Mouse (Mus musculus): ENCODE measurements around the gene Polr3h. TPM values are rescaled to one million over a fixed set of nuclear protein-coding genes. Genes with fewer than 3 reads are reported as not detected.

The Polr3h gene
- total RNA-seq, 1 experiment = 83.7 TPM

GRCm38 (mm10) chr15:81856030-81856790 is 69.8 kb downstream of the Polr3h start:
- H3K4me3 ChIP-seq (ENCODE audit: insufficient read depth in 1 of 2, low read depth in 1 of 2, low read length in 2 of 2, poor library complexity in 1 of 2, severe bottlenecking in 1 of 2) = peak overlapping the region; percentile 84 to 85
- TF ChIP-seq ZNF384 (IDR thresholded peaks at IDR 0.05; ENCODE audit: low read depth, low read length) (no peak), HCFC1 (IDR thresholded peaks at IDR 0.05; ENCODE audit: borderline replicate concordance, insufficient read depth, low read length) (peak; percentile 94), CHD2 (IDR thresholded peaks at IDR 0.05; ENCODE audit: low read depth, low read length) (no peak)
- no peak overlapping the region for H3K27ac ChIP-seq (ENCODE audit: insufficient read depth, low read depth, low read length, poor library complexity, severe bottlenecking)
- peak overlapping the region; percentile 76 for H3K9ac ChIP-seq (ENCODE audit: insufficient read depth, low read depth, low read length, poor library complexity, severe bottlenecking)
- peak; percentile 79 for DNase-seq (ENCODE audit: low read depth, low spot score)
- H3K9me3 ChIP-seq (ENCODE audit: control insufficient read depth, insufficient read depth, low read depth, low read length) = no peaks in the 10 kb centered on the region
- H3K4me1 ChIP-seq (ENCODE audit: control insufficient read depth in 2 of 2, insufficient read depth in 2 of 2, low read length in 2 of 2, poor library complexity in 1 of 2) = peaks cover 0 to 9% of the 10 kb centered on the region in 2 experiments; a peak in 2 of 4 replicates
- no peaks in the 10 kb centered on the region for H3K36me3 ChIP-seq (ENCODE audit: control insufficient read depth, insufficient read depth, low read length, poor library complexity, severe bottlenecking)
- in situ Hi-C loops (cut with MboI; ENCODE audit: low sequenced_read_pairs in 2 of 2, unreplicated experiment in 2 of 2) = no loop called here

GRCm38 (mm10) chr15:81853081-81853480 is 73.0 kb downstream of the Polr3h start:
- H3K9ac ChIP-seq (ENCODE audit: insufficient read depth, low read depth, low read length, poor library complexity, severe bottlenecking) = no peak overlapping the region
- no peaks in the 10 kb centered on the region for H3K9me3 ChIP-seq (ENCODE audit: control insufficient read depth, insufficient read depth, low read depth, low read length)

GRCm38 (mm10) chr15:81852411-81853000 is 73.5 kb downstream of the Polr3h start:
- Histone ChIP-seq H3K36me3 (ENCODE audit: control insufficient read depth, insufficient read depth, low read length, poor library complexity, severe bottlenecking) (peaks cover 11% of the 10 kb centered on the region; the same call in 1 of the 2 replicates), H3K9ac (ENCODE audit: insufficient read depth, low read depth, low read length, poor library complexity, severe bottlenecking) (no peak overlapping the region), H3K4me3 (ENCODE audit: insufficient read depth in 1 of 2, low read depth in 1 of 2, low read length in 2 of 2, poor library complexity in 1 of 2, severe bottlenecking in 1 of 2) (no peak overlapping the region), H3K27ac (ENCODE audit: insufficient read depth, low read depth, low read length, poor library complexity, severe bottlenecking) (no peak overlapping the region), H3K4me1 (ENCODE audit: control insufficient read depth in 2 of 2, insufficient read depth in 2 of 2, low read length in 2 of 2, poor library complexity in 1 of 2) (peaks cover 0 to 24% of the 10 kb centered on the region in 2 experiments; a peak in 2 of 4 replicates), H3K9me3 (ENCODE audit: control insufficient read depth, insufficient read depth, low read depth, low read length) (no peaks in the 10 kb centered on the region)
- no peak for TF ChIP-seq ZC3H11A (IDR thresholded peaks at IDR 0.05; ENCODE audit: borderline replicate concordance, low read depth, low read length)
- no peak for TF ChIP-seq CHD2 (IDR thresholded peaks at IDR 0.05; ENCODE audit: low read depth, low read length)
- no peak for TF ChIP-seq ZNF384 (IDR thresholded peaks at IDR 0.05; ENCODE audit: low read depth, low read length)
- no peak for TF ChIP-seq MAFK (IDR thresholded peaks at IDR 0.05; ENCODE audit: insufficient read depth, low read depth, low read length)
- no peak for DNase-seq (ENCODE audit: low read depth, low spot score)
- in situ Hi-C loops (cut with MboI; ENCODE audit: low sequenced_read_pairs in 2 of 2, unreplicated experiment in 2 of 2) = no loop called here

More at GRCm38 (mm10) chr15:81853081-81853480, 73.0 kb downstream of the Polr3h start:
- DNase-seq (ENCODE audit: low read depth, low spot score) = no peak
- in situ Hi-C loops (cut with MboI; ENCODE audit: low sequenced_read_pairs in 2 of 2, unreplicated experiment in 2 of 2) = no loop called here
- Histone ChIP-seq H3K27ac (ENCODE audit: insufficient read depth, low read depth, low read length, poor library complexity, severe bottlenecking) (no peak overlapping the region), H3K4me1 (ENCODE audit: control insufficient read depth in 2 of 2, insufficient read depth in 2 of 2, low read length in 2 of 2, poor library complexity in 1 of 2) (peaks cover 0 to 24% of the 10 kb centered on the region in 2 experiments; a peak in 2 of 4 replicates), H3K4me3 (ENCODE audit: insufficient read depth in 1 of 2, low read depth in 1 of 2, low read length in 2 of 2, poor library complexity in 1 of 2, severe bottlenecking in 1 of 2) (no peak overlapping the region), H3K36me3 (ENCODE audit: control insufficient read depth, insufficient read depth, low read length, poor library complexity, severe bottlenecking) (peaks cover 11% of the 10 kb centered on the region; the same call in 1 of the 2 replicates)
- no peak for TF ChIP-seq MAFK (IDR thresholded peaks at IDR 0.05; ENCODE audit: insufficient read depth, low read depth, low read length)
- no peak for TF ChIP-seq ZC3H11A (IDR thresholded peaks at IDR 0.05; ENCODE audit: borderline replicate concordance, low read depth, low read length)
- TF ChIP-seq ZNF384 (IDR thresholded peaks at IDR 0.05; ENCODE audit: low read depth, low read length) = no peak

GRCm38 (mm10) chr15:81851375-81851774 is 74.7 kb downstream of the Polr3h start:
- Histone ChIP-seq H3K4me1 (ENCODE audit: control insufficient read depth in 2 of 2, insufficient read depth in 2 of 2, low read length in 2 of 2, poor library complexity in 1 of 2) (peaks cover 0 to 18% of the 10 kb centered on the region in 2 experiments; a peak in 1 of 4 replicates), H3K4me3 (ENCODE audit: insufficient read depth in 1 of 2, low read depth in 1 of 2, low read length in 2 of 2, poor library complexity in 1 of 2, severe bottlenecking in 1 of 2) (peak overlapping the region; percentile 12 to 17; a peak in 3 of 4 replicates), H3K36me3 (ENCODE audit: control insufficient read depth, insufficient read depth, low read length, poor library complexity, severe bottlenecking) (peaks cover 11% of the 10 kb centered on the region; the same call in 1 of the 2 replicates), H3K27ac (ENCODE audit: insufficient read depth, low read depth, low read length, poor library complexity, severe bottlenecking) (no peak overlapping the region), H3K9me3 (ENCODE audit: control insufficient read depth, insufficient read depth, low read depth, low read length) (no peaks in the 10 kb centered on the region), H3K9ac (ENCODE audit: insufficient read depth, low read depth, low read length, poor library complexity, severe bottlenecking) (no peak overlapping the region)
- in situ Hi-C loops (cut with MboI; ENCODE audit: low sequenced_read_pairs in 2 of 2, unreplicated experiment in 2 of 2) = no loop called here
- TF ChIP-seq MAFK (IDR thresholded peaks at IDR 0.05; ENCODE audit: insufficient read depth, low read depth, low read length) = no peak
- no peak for TF ChIP-seq HCFC1 (IDR thresholded peaks at IDR 0.05; ENCODE audit: borderline replicate concordance, insufficient read depth, low read length)
- no peak for TF ChIP-seq ZC3H11A (IDR thresholded peaks at IDR 0.05; ENCODE audit: borderline replicate concordance, low read depth, low read length)
- TF ChIP-seq ZNF384 (IDR thresholded peaks at IDR 0.05; ENCODE audit: low read depth, low read length) = no peak
- TF ChIP-seq CHD2 (IDR thresholded peaks at IDR 0.05; ENCODE audit: low read depth, low read length) = no peak
- DNase-seq (ENCODE audit: low read depth, low spot score) = no peak

All from ES-E14 (cell line).